Mouse (Mus musculus): ENCODE measurements at regions not wholly inside any gene's neighbourhood (a gene's known extent, or its start where the extent isn't known, plus 50 kb on each side); places are given as distances from the start of the nearest gene placed in this dataset.

GRCm38 (mm10) chr12:16154256-16154655, 337.5 kb upstream of the Trib2 start:
- Histone ChIP-seq H3K27ac (replicated peaks in 1 of 2; ENCODE audit: control insufficient read depth in 1 of 2, insufficient read depth in 1 of 2, low read depth in 2 of 2, low read length in 2 of 2) (no peak overlapping the region), H3K4me2 (ENCODE audit: low read length) (no peak overlapping the region), H3K9ac (ENCODE audit: low read length) (no peak overlapping the region), H3K9me3 (ENCODE audit: control insufficient read depth, low read length) (no peaks in the 10 kb centered on the region), H3K27me3 (ENCODE audit: control insufficient read depth, insufficient read depth, low read length) (no peaks in the 10 kb centered on the region), H3K36me3 (ENCODE audit: control insufficient read depth, insufficient read depth, low read length) (no peaks in the 10 kb centered on the region), H3K4me3 (ENCODE audit: control insufficient read depth in 1 of 2, insufficient read depth in 1 of 2, low read depth in 1 of 2, low read length in 2 of 2) (no peak overlapping the region), H3K4me1 (ENCODE audit: control insufficient read depth in 2 of 2, insufficient read depth in 2 of 2, low read length in 2 of 2) (0 out of 4 replicates have a peak, but pooled peaks cover 0 to 3% of the 10 kb centered on the region in 2 experiments)
- ATAC-seq (ENCODE audit: insufficient number of reproducible peaks, insufficient read depth, low FRiP score, low read depth): no peak
- WGBS: 84% methylated on average over 1 of the region's 1 CpGs

GRCm38 (mm10) chr12:16152108-16152507, 335.4 kb upstream of the Trib2 start:
- no peak for ATAC-seq (ENCODE audit: insufficient number of reproducible peaks, insufficient read depth, low FRiP score, low read depth)
- 87% methylated on average over 11 of the region's 11 CpGs for WGBS

GRCm38 (mm10) chr12:16151170-16151702, 334.5 kb upstream of the Trib2 start:
- no peak for ATAC-seq (ENCODE audit: insufficient number of reproducible peaks, insufficient read depth, low FRiP score, low read depth)
- Histone ChIP-seq H3K4me1 (ENCODE audit: control insufficient read depth in 2 of 2, insufficient read depth in 2 of 2, low read length in 2 of 2) (0 out of 4 replicates have a peak, but pooled peaks cover 0 to 3% of the 10 kb centered on the region in 2 experiments), H3K9me3 (ENCODE audit: control insufficient read depth, low read length) (no peaks in the 10 kb centered on the region), H3K9ac (ENCODE audit: low read length) (no peak overlapping the region), H3K4me2 (ENCODE audit: low read length) (no peak overlapping the region), H3K27ac (replicated peaks in 1 of 2; ENCODE audit: control insufficient read depth in 1 of 2, insufficient read depth in 1 of 2, low read depth in 2 of 2, low read length in 2 of 2) (no peak overlapping the region), H3K36me3 (ENCODE audit: control insufficient read depth, insufficient read depth, low read length) (no peaks in the 10 kb centered on the region), H3K27me3 (ENCODE audit: control insufficient read depth, insufficient read depth, low read length) (no peaks in the 10 kb centered on the region), H3K4me3 (ENCODE audit: control insufficient read depth in 1 of 2, insufficient read depth in 1 of 2, low read depth in 1 of 2, low read length in 2 of 2) (no peak overlapping the region)
- WGBS: 39% methylated on average over 5 of the region's 5 CpGs

More at GRCm38 (mm10) chr12:16152108-16152507, 335.4 kb upstream of the Trib2 start:
- H3K4me2 ChIP-seq (ENCODE audit: low read length): no peak overlapping the region
- H3K9ac ChIP-seq (ENCODE audit: low read length): no peak overlapping the region
- H3K4me3 ChIP-seq (ENCODE audit: control insufficient read depth in 1 of 2, insufficient read depth in 1 of 2, low read depth in 1 of 2, low read length in 2 of 2): no peak overlapping the region
- no peaks in the 10 kb centered on the region for H3K36me3 ChIP-seq (ENCODE audit: control insufficient read depth, insufficient read depth, low read length)
- H3K27ac ChIP-seq (replicated peaks in 1 of 2; ENCODE audit: control insufficient read depth in 1 of 2, insufficient read depth in 1 of 2, low read depth in 2 of 2, low read length in 2 of 2): no peak overlapping the region
- no peaks in the 10 kb centered on the region for H3K27me3 ChIP-seq (ENCODE audit: control insufficient read depth, insufficient read depth, low read length)
- H3K4me1 ChIP-seq (ENCODE audit: control insufficient read depth in 2 of 2, insufficient read depth in 2 of 2, low read length in 2 of 2): 0 out of 4 replicates have a peak, but pooled peaks cover 0 to 3% of the 10 kb centered on the region in 2 experiments
- no peaks in the 10 kb centered on the region for H3K9me3 ChIP-seq (ENCODE audit: control insufficient read depth, low read length)

GRCm38 (mm10) chr12:16146919-16147318, 330.2 kb upstream of the Trib2 start:
- Histone ChIP-seq H3K27me3 (ENCODE audit: control insufficient read depth, insufficient read depth, low read length) (no peaks in the 10 kb centered on the region), H3K9me3 (ENCODE audit: control insufficient read depth, low read length) (no peaks in the 10 kb centered on the region)

GRCm38 (mm10) chr12:16145621-16146020, 328.9 kb upstream of the Trib2 start:
- ATAC-seq (ENCODE audit: insufficient number of reproducible peaks, insufficient read depth, low FRiP score, low read depth): no peak
- H3K9ac ChIP-seq (ENCODE audit: low read length): no peak overlapping the region
- 71% methylated on average over 7 of the region's 7 CpGs for WGBS
- no peaks in the 10 kb centered on the region for H3K36me3 ChIP-seq (ENCODE audit: control insufficient read depth, insufficient read depth, low read length)
- no peaks in the 10 kb centered on the region for H3K4me1 ChIP-seq (ENCODE audit: control insufficient read depth in 2 of 2, insufficient read depth in 2 of 2, low read length in 2 of 2)
- H3K4me2 ChIP-seq (ENCODE audit: low read length): no peak overlapping the region
- H3K9me3 ChIP-seq (ENCODE audit: control insufficient read depth, low read length): no peaks in the 10 kb centered on the region
- no peaks in the 10 kb centered on the region for H3K27me3 ChIP-seq (ENCODE audit: control insufficient read depth, insufficient read depth, low read length)
- no peak overlapping the region for H3K4me3 ChIP-seq (ENCODE audit: control insufficient read depth in 1 of 2, insufficient read depth in 1 of 2, low read depth in 1 of 2, low read length in 2 of 2)
- H3K27ac ChIP-seq (replicated peaks in 1 of 2; ENCODE audit: control insufficient read depth in 1 of 2, insufficient read depth in 1 of 2, low read depth in 2 of 2, low read length in 2 of 2): no peak overlapping the region

More at GRCm38 (mm10) chr12:16146919-16147318, 330.2 kb upstream of the Trib2 start:
- no peak overlapping the region for H3K4me2 ChIP-seq (ENCODE audit: low read length)
- no peak for ATAC-seq (ENCODE audit: insufficient number of reproducible peaks, insufficient read depth, low FRiP score, low read depth)
- no peaks in the 10 kb centered on the region for H3K36me3 ChIP-seq (ENCODE audit: control insufficient read depth, insufficient read depth, low read length)
- H3K4me1 ChIP-seq (ENCODE audit: control insufficient read depth in 2 of 2, insufficient read depth in 2 of 2, low read length in 2 of 2): 0 out of 4 replicates have a peak, but pooled peaks cover 0 to 3% of the 10 kb centered on the region in 2 experiments
- no peak overlapping the region for H3K27ac ChIP-seq (replicated peaks in 1 of 2; ENCODE audit: control insufficient read depth in 1 of 2, insufficient read depth in 1 of 2, low read depth in 2 of 2, low read length in 2 of 2)
- no peak overlapping the region for H3K4me3 ChIP-seq (ENCODE audit: control insufficient read depth in 1 of 2, insufficient read depth in 1 of 2, low read depth in 1 of 2, low read length in 2 of 2)
- no peak overlapping the region for H3K9ac ChIP-seq (ENCODE audit: low read length)
- WGBS: 76% methylated on average over 2 of the region's 2 CpGs

- ATAC-seq (ENCODE audit: insufficient number of reproducible peaks, insufficient read depth, low FRiP score, low read depth): no peak
- H3K27ac ChIP-seq (replicated peaks in 1 of 2; ENCODE audit: control insufficient read depth in 1 of 2, insufficient read depth in 1 of 2, low read depth in 2 of 2, low read length in 2 of 2): no peak overlapping the region
- no peak overlapping the region for H3K4me3 ChIP-seq (ENCODE audit: control insufficient read depth in 1 of 2, insufficient read depth in 1 of 2, low read depth in 1 of 2, low read length in 2 of 2)
- no peaks in the 10 kb centered on the region for H3K9me3 ChIP-seq (ENCODE audit: control insufficient read depth, low read length)
- WGBS: 81% methylated on average over 4 of the region's 4 CpGs
- H3K36me3 ChIP-seq (ENCODE audit: control insufficient read depth, insufficient read depth, low read length): no peaks in the 10 kb centered on the region
- no peak overlapping the region for H3K9ac ChIP-seq (ENCODE audit: low read length)
- H3K4me1 ChIP-seq (ENCODE audit: control insufficient read depth in 2 of 2, insufficient read depth in 2 of 2, low read length in 2 of 2): peaks cover 0 to 3% of the 10 kb centered on the region in 2 experiments; a peak in 1 of 4 replicates
- no peak overlapping the region for H3K4me2 ChIP-seq (ENCODE audit: low read length)
- H3K27me3 ChIP-seq (ENCODE audit: control insufficient read depth, insufficient read depth, low read length): no peaks in the 10 kb centered on the region
Measured at GRCm38 (mm10) chr12:16141193-16141592, 324.5 kb upstream of the Trib2 start.

GRCm38 (mm10) chr12:16140511-16141110, 323.9 kb upstream of the Trib2 start:
- Histone ChIP-seq H3K9me3 (ENCODE audit: control insufficient read depth, low read length) (no peaks in the 10 kb centered on the region), H3K36me3 (ENCODE audit: control insufficient read depth, insufficient read depth, low read length) (no peaks in the 10 kb centered on the region), H3K4me2 (ENCODE audit: low read length) (no peak overlapping the region), H3K9ac (ENCODE audit: low read length) (no peak overlapping the region), H3K27ac (replicated peaks in 1 of 2; ENCODE audit: control insufficient read depth in 1 of 2, insufficient read depth in 1 of 2, low read depth in 2 of 2, low read length in 2 of 2) (no peak overlapping the region), H3K27me3 (ENCODE audit: control insufficient read depth, insufficient read depth, low read length) (no peaks in the 10 kb centered on the region), H3K4me1 (ENCODE audit: control insufficient read depth in 2 of 2, insufficient read depth in 2 of 2, low read length in 2 of 2) (peaks cover 0 to 9% of the 10 kb centered on the region in 2 experiments; a peak in 2 of 4 replicates), H3K4me3 (ENCODE audit: control insufficient read depth in 1 of 2, insufficient read depth in 1 of 2, low read depth in 1 of 2, low read length in 2 of 2) (no peak overlapping the region)
- no peak for ATAC-seq (ENCODE audit: insufficient number of reproducible peaks, insufficient read depth, low FRiP score, low read depth)
- 70% methylated on average over 5 of the region's 5 CpGs for WGBS
